In the genomic region with DNA sequence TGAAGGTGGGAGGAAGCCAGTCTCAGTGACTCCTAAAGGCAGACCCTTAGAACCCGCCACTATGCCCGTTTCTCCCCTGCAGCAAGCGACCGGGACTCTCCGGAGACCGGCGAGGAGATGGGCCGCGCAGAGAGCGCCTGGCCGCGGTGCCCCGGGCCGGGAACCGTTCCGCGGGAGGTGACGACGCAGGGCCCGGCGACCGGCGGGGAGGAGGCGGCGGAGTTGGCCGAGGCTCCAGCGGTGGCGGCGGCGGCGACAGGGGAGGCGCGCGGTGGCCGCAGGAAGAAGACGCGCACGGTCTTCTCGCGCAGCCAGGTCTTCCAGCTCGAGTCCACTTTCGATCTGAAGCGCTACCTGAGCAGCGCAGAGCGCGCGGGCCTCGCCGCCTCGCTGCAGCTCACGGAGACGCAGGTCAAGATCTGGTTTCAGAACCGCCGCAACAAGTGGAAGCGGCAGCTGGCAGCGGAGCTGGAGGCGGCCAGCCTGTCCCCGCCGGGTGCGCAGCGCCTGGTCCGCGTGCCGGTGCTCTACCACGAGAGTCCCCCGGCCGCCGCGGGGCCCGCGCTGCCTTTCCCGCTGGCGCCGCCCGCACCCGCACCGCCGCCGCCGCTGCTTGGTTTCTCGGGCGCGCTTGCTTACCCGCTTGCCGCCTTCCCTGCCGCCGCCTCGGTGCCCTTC, we compare ENCODE assay signal across 7 mouse cellular contexts. TPM values are rescaled to one million over a fixed set of nuclear protein-coding genes. Genes with fewer than 3 reads are reported as not detected.
DNase-seq lines count a peak whose midpoint lies in the region; ATAC-seq and TF ChIP-seq lines count a peak whose summit lies in the region.

No protein-coding gene starts in this region.

- peaks cover 21% of the 10 kb centered on the region for H3K9me3 ChIP-seq in megakaryocyte, embryonic 14.5 days
- no peaks in the 10 kb centered on the region for H3K9me3 ChIP-seq in forebrain, embryonic 14.5 days (replicated peaks; ENCODE audit: control insufficient read depth, low read length)
- no peaks in the 10 kb centered on the region for H3K9me3 ChIP-seq in liver, embryonic 11.5 days (ENCODE audit: control insufficient read depth, low read length)
- peaks cover 3% of the 10 kb centered on the region; the same call in 1 of the 2 replicates for H3K9me3 ChIP-seq in stomach, postnatal 0 days (ENCODE audit: control insufficient read depth, low read length)

- no peak for DNase-seq in forebrain, embryonic 14.5 days (ENCODE audit: low spot score)
- DNase-seq in liver, embryonic 11.5 days (ENCODE audit: low spot score): peak; percentile 47
- no peak for DNase-seq in stomach, postnatal 0 days (ENCODE audit: low spot score)
- no peak for DNase-seq in cerebellum, adult 11 months

- no peak overlapping the region for H3K9ac ChIP-seq in forebrain, embryonic 14.5 days (ENCODE audit: low read length)
- H3K9ac ChIP-seq in liver, embryonic 11.5 days (ENCODE audit: low read depth, low read length): no peak overlapping the region
- no peak overlapping the region for H3K9ac ChIP-seq in stomach, postnatal 0 days (ENCODE audit: low read length)

- WGBS in forebrain, embryonic 14.5 days: under 1% methylated on average over 78 of the region's 88 CpGs
- WGBS in liver, embryonic 11.5 days: 1% methylated on average over 78 of the region's 88 CpGs
- under 1% methylated on average over 76 of the region's 88 CpGs for WGBS in stomach, postnatal 0 days

- H3K27me3 ChIP-seq in megakaryocyte, embryonic 14.5 days (replicated peaks): peaks cover 96% of the 10 kb centered on the region
- peaks cover 97% of the 10 kb centered on the region for H3K27me3 ChIP-seq in forebrain, embryonic 14.5 days (replicated peaks; ENCODE audit: control insufficient read depth, insufficient read depth, low read length)
- H3K27me3 ChIP-seq in liver, embryonic 11.5 days (replicated peaks; ENCODE audit: control insufficient read depth, insufficient read depth, low read length): peaks cover 97% of the 10 kb centered on the region
- H3K27me3 ChIP-seq in stomach, postnatal 0 days (ENCODE audit: control insufficient read depth, insufficient read depth, low read length): peaks cover 62% of the 10 kb centered on the region

- ATAC-seq in megakaryocyte, adult 5-6 weeks (ENCODE audit: poor library complexity, severe bottlenecking): no peak
- no peak for ATAC-seq in forebrain, embryonic 14.5 days
- ATAC-seq in liver, embryonic 11.5 days (replicated peaks; ENCODE audit: low FRiP score): no peak
- no peak for ATAC-seq in stomach, postnatal 0 days (ENCODE audit: low FRiP score, low TSS enrichment)
- no peak for ATAC-seq in erythroid progenitor cell, adult 5-6 weeks (replicated peaks; ENCODE audit: low FRiP score, poor library complexity, severe bottlenecking)

- H3K27ac ChIP-seq in forebrain, embryonic 14.5 days (ENCODE audit: low read depth, low read length): no peak overlapping the region
- H3K27ac ChIP-seq in liver, embryonic 11.5 days (ENCODE audit: low read depth, low read length): no peak overlapping the region
- H3K27ac ChIP-seq in stomach, postnatal 0 days (replicated peaks): no peak overlapping the region

- TF ChIP-seq CTCF in stomach, postnatal 0 days (IDR thresholded peaks at IDR 0.05; ENCODE audit: low read depth): no peak

- H3K4me1 ChIP-seq in megakaryocyte, embryonic 14.5 days: peaks cover 19% of the 10 kb centered on the region
- H3K4me1 ChIP-seq in forebrain, embryonic 14.5 days (ENCODE audit: control insufficient read depth, insufficient read depth, low read length): peaks cover 2% of the 10 kb centered on the region; the same call in 1 of the 2 replicates
- no peaks in the 10 kb centered on the region for H3K4me1 ChIP-seq in liver, embryonic 11.5 days (replicated peaks; ENCODE audit: control insufficient read depth, insufficient read depth, low read length)
- no peaks in the 10 kb centered on the region for H3K4me1 ChIP-seq in stomach, postnatal 0 days (replicated peaks; ENCODE audit: control insufficient read depth, insufficient read depth)

- no peak for TF ChIP-seq EP300 in stomach, postnatal 0 days (optimal IDR thresholded peaks at IDR 0.05)

- H3K4me2 ChIP-seq in forebrain, embryonic 14.5 days (ENCODE audit: low read length): peak overlapping the region; percentile 36
- H3K4me2 ChIP-seq in liver, embryonic 11.5 days: peak overlapping the region; percentile 58
- peak overlapping the region; percentile 55 for H3K4me2 ChIP-seq in stomach, postnatal 0 days (replicated peaks; ENCODE audit: low read depth)

- peak overlapping the region; percentile 60 for H3K4me3 ChIP-seq in megakaryocyte, embryonic 14.5 days (replicated peaks)
- H3K4me3 ChIP-seq in forebrain, embryonic 14.5 days (ENCODE audit: low read depth, low read length): peak overlapping the region; percentile 18
- H3K4me3 ChIP-seq in liver, embryonic 11.5 days (ENCODE audit: low read depth, low read length): peak overlapping the region; percentile 34
- peak overlapping the region; percentile 35 for H3K4me3 ChIP-seq in stomach, postnatal 0 days (ENCODE audit: low read depth, low read length)

- no peaks in the 10 kb centered on the region for H3K36me3 ChIP-seq in megakaryocyte, embryonic 14.5 days (replicated peaks; ENCODE audit: low read length)
- no peaks in the 10 kb centered on the region for H3K36me3 ChIP-seq in forebrain, embryonic 14.5 days (ENCODE audit: control insufficient read depth, insufficient read depth, low read length)
- H3K36me3 ChIP-seq in liver, embryonic 11.5 days (ENCODE audit: control insufficient read depth, insufficient read depth, low read length): no peaks in the 10 kb centered on the region
- no peaks in the 10 kb centered on the region for H3K36me3 ChIP-seq in stomach, postnatal 0 days (ENCODE audit: control insufficient read depth, insufficient read depth, low read length)

RNA-seq across cellular contexts. Expression of a gene that starts 2.9 kb away (rescaled TPM):
- not detected in 2 replicates for polyA plus RNA-seq in megakaryocyte, embryonic 14.5 days (2012; ENCODE audit: insufficient read depth, low replicate concordance)
- total RNA-seq in megakaryocyte, adult 5-6 weeks (2015): not detected in 2 replicates
- not detected in 2 replicates for total RNA-seq in megakaryocyte, adult 5-6 weeks (2017)
- not detected in 2 replicates for polyA plus RNA-seq in forebrain, embryonic 14.5 days (2014; fragmentation: Nextera tagmentation; extraction: Ambion mirVana)
- not detected in 2 replicates for polyA plus RNA-seq in liver, embryonic 11.5 days (2014; fragmentation: Nextera tagmentation; extraction: Ambion mirVana)
- polyA plus RNA-seq in stomach, postnatal 0 days (2015; fragmentation: Nextera tagmentation; extraction: Ambion mirVana): not detected in 2 replicates
- total RNA-seq in erythroid progenitor cell, adult 5-6 weeks (2015; ENCODE audit: low replicate concordance): not detected in 2 replicates
- total RNA-seq in erythroid progenitor cell, adult 5-6 weeks (2017; ENCODE audit: low replicate concordance): not detected in 2 replicates
